Mouse (Mus musculus): ENCODE data around the gene Cyp3a11. TPM values are rescaled to one million over a fixed set of nuclear protein-coding genes. Genes with fewer than 3 reads are reported as not detected.
"Not testable (repeated sequence)": the region's sequence is repeated elsewhere in the genome, so short reads cannot be mapped to it uniquely, and the experiment has no call there.

The Cyp3a11 gene
- polyA plus RNA-seq (2014; fragmentation: Nextera tagmentation; extraction: Ambion mirVana) = not detected in 2 replicates

DNA sequence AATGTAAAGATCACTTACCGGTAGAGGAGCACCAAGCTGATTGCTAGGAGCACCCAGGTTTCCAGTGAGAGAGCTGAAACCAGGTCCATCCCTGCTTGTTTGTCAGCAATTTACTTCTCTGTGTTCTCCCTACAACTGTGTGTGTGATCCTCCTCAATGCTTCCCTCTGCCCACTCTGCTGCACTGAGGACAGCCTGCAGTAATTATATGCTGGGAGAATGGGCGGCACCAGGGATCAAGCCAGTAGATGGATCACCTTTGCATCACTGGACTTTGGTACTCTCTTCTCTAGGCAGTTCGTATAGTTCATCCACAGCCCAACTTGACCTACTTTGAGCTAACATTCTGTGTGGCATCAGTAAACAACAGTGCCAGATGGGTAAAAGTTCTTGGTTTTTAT is at the start of gene Cyp3a11:
Gene Cyp3a11 (minus strand): TSS at position 277 of the 400 bp plus-strand sequence.
- H3K4me1 ChIP-seq (ENCODE audit: control insufficient read depth, insufficient read depth, low read length) = no peaks in the 10 kb centered on the region
- no peak within 1 kb of the TSS for H3K9ac ChIP-seq (ENCODE audit: low read length)
- H3K27ac ChIP-seq (ENCODE audit: low read depth, low read length) = no peak within 1 kb of the TSS
- 80% methylated on average over 3 of the region's 3 CpGs for WGBS
- peaks cover 31% of the 10 kb centered on the region for H3K9me3 ChIP-seq (ENCODE audit: control insufficient read depth, low read length)
- no peaks in the 10 kb centered on the region for H3K27me3 ChIP-seq (ENCODE audit: control insufficient read depth, insufficient read depth, low read length)
- no peak within 1 kb of the TSS for H3K4me2 ChIP-seq
- no peaks in the 10 kb centered on the region for H3K36me3 ChIP-seq (ENCODE audit: control insufficient read depth, insufficient read depth, low read length)
- ATAC-seq (ENCODE audit: low FRiP score) = no peak
- DNase-seq (ENCODE audit: low spot score, missing footprints) = no peak
- no peak within 1 kb of the TSS for H3K4me3 ChIP-seq (ENCODE audit: low read depth, low read length)

DNA sequence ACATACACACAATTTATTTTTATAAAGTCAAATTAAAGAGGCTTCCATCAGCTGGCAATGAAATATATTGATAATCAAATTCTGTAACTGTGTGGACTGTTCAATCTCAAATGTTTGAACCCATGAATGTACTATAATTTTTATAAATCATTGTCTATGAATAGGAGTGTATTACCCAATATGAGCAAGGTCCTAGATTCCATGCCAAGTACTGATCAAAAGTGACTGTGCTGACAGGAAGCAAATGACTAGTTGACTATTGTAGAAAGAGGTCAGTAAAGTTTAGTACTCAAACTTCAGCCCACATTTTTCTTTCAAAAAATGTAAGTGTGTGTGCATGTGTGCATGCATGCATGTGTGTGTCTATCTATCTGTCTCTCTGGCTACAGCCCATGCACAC is 33.1 kb upstream of the Cyp3a11 start:
- Histone ChIP-seq H3K9ac (ENCODE audit: low read length) (no peak overlapping the region), H3K27ac (ENCODE audit: low read depth, low read length) (no peak overlapping the region), H3K36me3 (ENCODE audit: control insufficient read depth, insufficient read depth, low read length) (no peaks in the 10 kb centered on the region), H3K4me3 (ENCODE audit: low read depth, low read length) (no peak overlapping the region), H3K27me3 (ENCODE audit: control insufficient read depth, insufficient read depth, low read length) (no peaks in the 10 kb centered on the region), H3K4me2 (no peak overlapping the region), H3K9me3 (ENCODE audit: control insufficient read depth, low read length) (peaks cover 31% of the 10 kb centered on the region), H3K4me1 (ENCODE audit: control insufficient read depth, insufficient read depth, low read length) (no peaks in the 10 kb centered on the region)
- DNase-seq (ENCODE audit: low spot score, missing footprints) (no peak), ATAC-seq (ENCODE audit: low FRiP score) (no peak)

DNA sequence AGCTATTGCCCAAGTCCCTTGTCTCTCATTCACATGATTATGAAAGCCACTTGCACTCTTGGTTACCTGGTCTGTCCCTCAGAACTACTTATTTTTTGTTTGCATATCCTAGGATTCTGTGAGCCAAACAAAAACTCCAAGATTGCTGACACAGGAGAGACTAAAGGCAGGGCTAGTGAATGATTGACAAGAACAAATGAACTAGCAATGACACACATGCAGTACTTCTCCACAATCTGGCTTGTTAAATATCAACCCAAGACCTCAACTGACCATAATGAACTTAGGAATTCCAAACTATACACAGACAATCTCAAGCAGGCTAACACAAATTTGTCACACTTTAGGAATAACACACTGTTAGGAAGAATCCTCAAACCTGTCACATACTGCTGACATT is 32.0 kb upstream of the Cyp3a11 start:
- Histone ChIP-seq H3K4me2 (no peak overlapping the region), H3K27me3 (ENCODE audit: control insufficient read depth, insufficient read depth, low read length) (no peaks in the 10 kb centered on the region), H3K9me3 (ENCODE audit: control insufficient read depth, low read length) (peaks cover 30% of the 10 kb centered on the region), H3K9ac (ENCODE audit: low read length) (no peak overlapping the region), H3K27ac (ENCODE audit: low read depth, low read length) (no peak overlapping the region), H3K4me3 (ENCODE audit: low read depth, low read length) (no peak overlapping the region), H3K4me1 (ENCODE audit: control insufficient read depth, insufficient read depth, low read length) (no peaks in the 10 kb centered on the region), H3K36me3 (ENCODE audit: control insufficient read depth, insufficient read depth, low read length) (no peaks in the 10 kb centered on the region)
- no peak for DNase-seq (ENCODE audit: low spot score, missing footprints)
- ATAC-seq (ENCODE audit: low FRiP score) = no peak

DNA sequence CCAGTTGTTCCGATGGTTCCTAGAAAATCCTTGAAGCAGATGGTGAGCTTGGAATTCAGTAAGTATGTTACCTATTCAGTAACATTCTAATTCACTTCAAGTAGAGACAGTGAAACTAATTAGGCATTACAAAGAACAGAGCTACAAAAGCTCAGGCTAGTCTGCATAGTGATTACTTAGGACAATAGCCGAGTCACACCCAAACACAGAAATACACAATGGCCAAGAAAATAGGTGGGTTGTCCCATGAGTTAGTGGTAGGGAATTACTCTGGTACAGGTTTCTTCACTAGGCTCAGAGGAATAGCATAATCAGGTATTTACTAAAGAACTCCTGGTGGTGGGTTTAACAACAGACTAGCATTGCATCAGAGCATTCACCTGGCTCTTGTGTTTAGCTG is 27.2 kb upstream of the Cyp3a11 start:
- not testable (repeated sequence) for H3K4me1 ChIP-seq (ENCODE audit: control insufficient read depth, insufficient read depth, low read length); H3K27ac ChIP-seq (ENCODE audit: low read depth, low read length); H3K4me2 ChIP-seq; H3K27me3 ChIP-seq (ENCODE audit: control insufficient read depth, insufficient read depth, low read length); H3K36me3 ChIP-seq (ENCODE audit: control insufficient read depth, insufficient read depth, low read length); H3K4me3 ChIP-seq (ENCODE audit: low read depth, low read length); ATAC-seq (ENCODE audit: low FRiP score); DNase-seq (ENCODE audit: low spot score, missing footprints); H3K9ac ChIP-seq (ENCODE audit: low read length)
- H3K9me3 ChIP-seq (ENCODE audit: control insufficient read depth, low read length) = peaks cover 34% of the 10 kb centered on the region
- WGBS = 86% methylated on average over 2 of the region's 2 CpGs

DNA sequence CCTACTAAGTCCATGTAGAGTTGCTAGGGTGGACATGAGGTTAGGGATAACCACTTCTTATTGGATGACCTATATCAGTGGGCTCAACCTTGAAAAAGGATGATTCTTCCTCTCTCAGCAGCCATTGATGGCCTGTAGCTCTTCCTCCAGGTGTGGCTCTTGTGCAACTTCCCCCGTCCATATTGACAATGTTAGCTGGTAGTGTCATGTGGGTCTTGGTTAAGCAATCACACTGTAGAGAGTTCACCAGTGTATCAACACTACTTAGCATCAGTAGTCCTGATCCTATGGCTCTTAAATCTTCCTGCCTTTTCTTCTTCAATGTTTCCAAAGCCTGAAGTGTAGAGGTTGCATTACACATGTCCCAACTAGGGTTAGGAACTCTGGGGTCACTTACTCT is 24.8 kb upstream of the Cyp3a11 start:
- Histone ChIP-seq H3K27me3 (ENCODE audit: control insufficient read depth, insufficient read depth, low read length) (no peaks in the 10 kb centered on the region), H3K4me2 (no peak overlapping the region), H3K36me3 (ENCODE audit: control insufficient read depth, insufficient read depth, low read length) (no peaks in the 10 kb centered on the region), H3K9ac (ENCODE audit: low read length) (no peak overlapping the region), H3K9me3 (ENCODE audit: control insufficient read depth, low read length) (peaks cover 40% of the 10 kb centered on the region), H3K4me3 (ENCODE audit: low read depth, low read length) (no peak overlapping the region), H3K4me1 (ENCODE audit: control insufficient read depth, insufficient read depth, low read length) (no peaks in the 10 kb centered on the region), H3K27ac (ENCODE audit: low read depth, low read length) (no peak overlapping the region)
- DNase-seq (ENCODE audit: low spot score, missing footprints) = no peak
- 82% methylated on average over 1 of the region's 1 CpGs for WGBS
- no peak for ATAC-seq (ENCODE audit: low FRiP score)

DNA sequence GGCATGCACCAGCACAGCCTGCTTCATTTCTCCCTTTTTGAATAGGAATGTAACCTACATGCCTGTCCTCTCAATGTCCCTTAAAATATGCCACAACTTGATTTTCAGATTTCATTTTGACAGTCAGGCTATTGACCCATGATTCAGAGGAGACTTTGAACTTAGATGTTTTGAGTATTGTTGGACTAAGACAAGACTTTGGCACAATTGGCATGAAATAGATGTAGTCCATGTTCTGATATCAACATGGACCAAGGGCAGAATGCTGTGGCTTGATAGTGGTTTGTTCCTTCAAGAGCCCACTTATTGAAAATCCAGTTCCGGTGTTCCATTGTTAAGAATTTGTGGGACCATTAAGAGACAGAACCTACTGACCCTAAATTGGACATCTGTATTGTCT is 23.6 kb upstream of the Cyp3a11 start:
- DNase-seq (ENCODE audit: low spot score, missing footprints) (no peak), ATAC-seq (ENCODE audit: low FRiP score) (no peak)
- Histone ChIP-seq H3K27me3 (ENCODE audit: control insufficient read depth, insufficient read depth, low read length) (no peaks in the 10 kb centered on the region), H3K4me2 (no peak overlapping the region), H3K4me3 (ENCODE audit: low read depth, low read length) (no peak overlapping the region), H3K4me1 (ENCODE audit: control insufficient read depth, insufficient read depth, low read length) (no peaks in the 10 kb centered on the region), H3K36me3 (ENCODE audit: control insufficient read depth, insufficient read depth, low read length) (no peaks in the 10 kb centered on the region), H3K9me3 (ENCODE audit: control insufficient read depth, low read length) (peaks cover 36% of the 10 kb centered on the region; the same call in 1 of the 2 replicates), H3K9ac (ENCODE audit: low read length) (no peak overlapping the region), H3K27ac (ENCODE audit: low read depth, low read length) (no peak overlapping the region)
- WGBS = 82% methylated on average over 1 of the region's 1 CpGs

DNA sequence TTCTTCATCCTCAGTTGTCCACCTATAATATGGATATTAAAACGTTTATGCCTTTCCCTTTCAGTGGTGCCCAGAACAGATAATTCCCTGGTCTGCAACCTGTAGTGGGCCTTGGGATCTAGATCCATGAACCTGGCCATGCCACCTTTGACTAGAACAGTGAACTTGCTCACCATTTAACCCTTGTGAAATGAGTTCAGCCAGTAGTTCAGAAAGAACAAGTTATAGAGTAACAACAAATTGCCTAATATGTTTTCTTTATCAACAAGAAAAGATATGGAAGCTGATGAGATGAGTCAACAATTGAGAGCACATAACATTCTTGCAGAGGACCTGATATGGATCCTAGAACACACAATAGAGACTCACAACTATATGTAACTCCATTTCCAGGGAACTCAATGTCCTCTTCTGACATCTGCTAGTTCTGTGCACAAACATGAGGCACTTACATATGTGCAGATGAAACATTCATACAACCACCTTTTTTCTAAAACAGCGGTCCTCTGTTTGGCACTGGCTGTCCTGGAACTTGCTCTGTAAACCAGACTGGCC is 20.7 kb upstream of the Cyp3a11 start:
- DNase-seq (ENCODE audit: low spot score, missing footprints) = no peak
- Histone ChIP-seq H3K4me1 (ENCODE audit: control insufficient read depth, insufficient read depth, low read length) (no peaks in the 10 kb centered on the region), H3K27ac (ENCODE audit: low read depth, low read length) (no peak overlapping the region), H3K9ac (ENCODE audit: low read length) (no peak overlapping the region), H3K9me3 (ENCODE audit: control insufficient read depth, low read length) (peaks cover 22% of the 10 kb centered on the region; the same call in 1 of the 2 replicates), H3K36me3 (ENCODE audit: control insufficient read depth, insufficient read depth, low read length) (no peaks in the 10 kb centered on the region), H3K4me2 (no peak overlapping the region), H3K27me3 (ENCODE audit: control insufficient read depth, insufficient read depth, low read length) (no peaks in the 10 kb centered on the region), H3K4me3 (ENCODE audit: low read depth, low read length) (no peak overlapping the region)
- no peak for ATAC-seq (ENCODE audit: low FRiP score)
- 63% methylated on average over 2 of the region's 2 CpGs for WGBS

DNA sequence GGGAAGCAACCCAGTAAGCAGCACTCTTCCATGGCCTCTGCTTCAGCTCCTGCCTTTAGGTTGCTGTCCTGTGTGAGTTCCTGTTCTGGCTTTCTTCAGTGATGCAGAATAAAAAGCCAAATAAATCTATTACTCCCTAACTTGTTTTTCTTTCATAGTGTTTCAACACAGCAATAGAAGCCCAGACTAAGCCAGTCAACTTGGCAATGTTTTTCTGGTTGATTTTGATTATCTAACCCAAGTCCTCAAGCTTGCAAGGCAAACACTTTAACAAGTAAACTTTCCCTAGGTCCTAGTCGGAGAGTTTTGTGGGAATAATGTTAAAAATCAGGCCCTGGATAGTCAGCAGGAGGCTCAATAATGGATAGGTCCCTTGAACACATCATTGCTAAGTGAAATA is 17.5 kb upstream of the Cyp3a11 start:
- Histone ChIP-seq H3K9ac (ENCODE audit: low read length) (no peak overlapping the region), H3K9me3 (ENCODE audit: control insufficient read depth, low read length) (peaks cover 14% of the 10 kb centered on the region; the same call in 1 of the 2 replicates), H3K27ac (ENCODE audit: low read depth, low read length) (no peak overlapping the region), H3K4me2 (no peak overlapping the region), H3K4me1 (ENCODE audit: control insufficient read depth, insufficient read depth, low read length) (no peaks in the 10 kb centered on the region), H3K27me3 (ENCODE audit: control insufficient read depth, insufficient read depth, low read length) (no peaks in the 10 kb centered on the region), H3K36me3 (ENCODE audit: control insufficient read depth, insufficient read depth, low read length) (no peaks in the 10 kb centered on the region), H3K4me3 (ENCODE audit: low read depth, low read length) (no peak overlapping the region)
- DNase-seq (ENCODE audit: low spot score, missing footprints) (no peak), ATAC-seq (ENCODE audit: low FRiP score) (no peak)
- WGBS = 73% methylated on average over 1 of the region's 1 CpGs

DNA sequence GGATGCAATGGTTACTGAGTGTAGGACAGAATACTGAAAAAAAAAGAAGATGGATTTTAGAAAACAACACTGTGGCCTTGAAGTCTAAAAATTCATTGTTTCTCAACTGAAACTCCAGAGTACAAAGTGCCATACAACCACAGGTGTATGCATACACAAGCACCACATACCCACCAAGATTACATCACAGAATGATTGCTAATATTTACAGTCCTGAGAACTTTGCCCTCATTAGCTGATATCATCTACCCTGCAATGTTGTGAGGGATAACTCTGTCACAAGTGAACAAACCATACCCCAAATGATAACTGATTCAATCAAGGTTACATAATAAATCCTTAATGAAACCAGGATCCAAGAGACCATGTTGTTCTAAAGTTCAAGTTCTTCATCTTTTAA is 1.4 kb upstream of the Cyp3a11 start:
- no peak for ATAC-seq (ENCODE audit: low FRiP score)
- DNase-seq (ENCODE audit: low spot score, missing footprints) = no peak
- H3K27ac ChIP-seq (ENCODE audit: low read depth, low read length) = no peak overlapping the region
- H3K4me3 ChIP-seq (ENCODE audit: low read depth, low read length) = no peak overlapping the region
- H3K4me2 ChIP-seq = no peak overlapping the region
- no peaks in the 10 kb centered on the region for H3K36me3 ChIP-seq (ENCODE audit: control insufficient read depth, insufficient read depth, low read length)
- H3K27me3 ChIP-seq (ENCODE audit: control insufficient read depth, insufficient read depth, low read length) = no peaks in the 10 kb centered on the region
- H3K4me1 ChIP-seq (ENCODE audit: control insufficient read depth, insufficient read depth, low read length) = no peaks in the 10 kb centered on the region
- peaks cover 27% of the 10 kb centered on the region for H3K9me3 ChIP-seq (ENCODE audit: control insufficient read depth, low read length)
- no peak overlapping the region for H3K9ac ChIP-seq (ENCODE audit: low read length)

DNA sequence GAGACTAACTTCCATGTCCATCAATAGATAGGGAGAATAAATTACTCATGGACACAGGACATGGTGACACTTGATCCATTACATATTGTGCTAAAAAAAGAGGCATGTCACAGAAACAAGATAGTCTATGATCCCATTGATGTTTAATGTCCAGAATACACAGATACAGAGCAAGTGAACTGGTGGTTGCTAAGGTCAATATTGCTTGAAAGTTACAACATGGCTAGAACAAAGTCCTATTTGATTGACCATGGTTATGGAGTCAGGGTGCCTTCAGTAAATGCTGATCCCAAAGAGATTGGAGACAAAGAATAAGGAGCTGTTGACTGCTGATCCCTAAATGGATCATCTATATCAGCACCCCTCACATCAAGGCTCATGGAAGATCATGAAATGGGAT is 12.3 kb downstream of the Cyp3a11 start:
- not testable (repeated sequence) for ATAC-seq (ENCODE audit: low FRiP score)

More for the DNA sequence above, 12.3 kb downstream of the Cyp3a11 start:
- H3K9ac ChIP-seq (ENCODE audit: low read length); DNase-seq (ENCODE audit: low spot score, missing footprints); H3K27me3 ChIP-seq (ENCODE audit: control insufficient read depth, insufficient read depth, low read length); H3K9me3 ChIP-seq (ENCODE audit: control insufficient read depth, low read length); H3K36me3 ChIP-seq (ENCODE audit: control insufficient read depth, insufficient read depth, low read length); H3K4me2 ChIP-seq; H3K4me3 ChIP-seq (ENCODE audit: low read depth, low read length); H3K4me1 ChIP-seq (ENCODE audit: control insufficient read depth, insufficient read depth, low read length); H3K27ac ChIP-seq (ENCODE audit: low read depth, low read length): not testable (repeated sequence)

Data from midbrain, embryonic 11.5 days (tissue).